Mouse (Mus musculus) embryonic facial prominence, embryonic 15.5 days (tissue): ENCODE results near the gene Rbms1. TPM values are rescaled to one million over a fixed set of nuclear protein-coding genes. Genes with fewer than 3 reads are reported as not detected.
A peak's percentile ranks its signal among the peaks of the same experiment; 100 is the strongest.

ENCODE experiments used
- ATAC-seq: fragments of 200-750 bp; cut with Nextera tagmentation; 2 replicates; pipeline ENCODE4 v1.8.0; 2017; ENCODE audit warnings: low read depth, moderate TSS enrichment; ENCODE audit not compliant: insufficient number of reproducible peaks, low FRiP score, low TSS enrichment
- H3K27ac ChIP-seq: fragments of 300-500 bp; sonication (generic); replicated peaks from 2 replicates; pipeline ENCODE4 v1.5.1; 2015; ENCODE audit warnings: mild to moderate bottlenecking, inconsistent platforms
- H3K27me3 ChIP-seq: fragments of 300-500 bp; sonication (generic); 2 replicates; pipeline ENCODE4 v1.6.1; 2015; ENCODE audit warnings: inconsistent platforms
- H3K36me3 ChIP-seq: fragments of 300-500 bp; sonication (generic); 2 replicates; pipeline ENCODE4 v1.6.1; 2015; ENCODE audit warnings: mild to moderate bottlenecking, inconsistent platforms
- H3K4me1 ChIP-seq: fragments of 300-500 bp; sonication (generic); 2 replicates; pipeline ENCODE4 v1.6.1; 2015; ENCODE audit warnings: inconsistent platforms
- H3K4me2 ChIP-seq: fragments of 300-500 bp; sonication (generic); replicated peaks from 2 replicates; pipeline ENCODE4 v1.6.1; 2015; ENCODE audit warnings: mild to moderate bottlenecking, inconsistent platforms
- H3K4me3 ChIP-seq: fragments of 300-500 bp; sonication (generic); replicated peaks from 2 replicates; pipeline ENCODE4 v1.5.1; 2015; ENCODE audit warnings: mild to moderate bottlenecking, inconsistent platforms
- H3K9ac ChIP-seq: fragments of 300-500 bp; sonication (generic); 2 replicates; pipeline ENCODE4 v1.6.1; 2015; ENCODE audit warnings: inconsistent platforms
- H3K9me3 ChIP-seq: fragments of 300-500 bp; sonication (generic); replicated peaks from 2 replicates; pipeline ENCODE4 v1.6.1; 2016; ENCODE audit warnings: inconsistent platforms
- WGBS: fragments of 180-500 bp; shearing (Covaris S2); methylation state at CpG from one replicate; pipeline ENCODE4 v1.1.7; 2015; 5-methylcytosine and 5-hydroxymethylcytosine counted together
- polyA plus RNA-seq: library from polyadenylated mRNA; unstranded; fragments of >200 nt; fragmentation: Nextera tagmentation; extraction: Ambion mirVana; gene quantifications from 2 replicates; pipeline ENCODE4 v1.2.1, GENCODE M21; 2015

Gene Rbms1
- polyA plus RNA-seq, 1 experiment from 2014 or later, result 144 TPM

DNA sequence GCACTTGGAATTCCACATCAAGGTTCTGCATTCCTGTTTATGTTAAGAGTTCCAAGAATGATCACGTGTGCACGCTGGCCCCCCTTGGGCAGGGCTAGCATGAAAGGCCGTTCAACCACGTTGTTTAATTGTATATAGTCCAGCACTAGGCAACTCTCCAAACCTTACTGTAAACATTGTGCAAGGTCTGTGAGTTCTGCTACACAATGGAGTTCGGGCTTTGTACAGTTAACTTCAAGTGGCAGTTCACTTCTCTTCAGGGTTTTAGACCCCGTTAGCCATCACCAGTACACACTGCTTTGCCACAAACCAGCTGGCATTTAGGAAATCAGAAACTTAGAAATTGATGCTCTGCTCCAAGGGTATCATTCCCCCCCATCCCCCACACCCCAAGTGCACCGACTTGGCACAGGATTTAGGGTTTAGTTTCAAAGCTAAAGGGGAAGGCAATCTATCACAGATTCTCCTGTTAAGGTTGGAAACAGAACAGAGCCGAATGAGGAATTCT is 22.5 kb downstream of the Rbms1 start:
- peaks cover 22% of the 10 kb centered on the region for H3K4me1 ChIP-seq
- H3K9me3 ChIP-seq, result no peaks in the 10 kb centered on the region
- peak overlapping the region; percentile 43 for H3K4me2 ChIP-seq
- H3K4me3 ChIP-seq, result peak overlapping the region; percentile 14
- H3K27ac ChIP-seq, result peak overlapping the region; percentile 77
- no peak overlapping the region for H3K9ac ChIP-seq
- H3K36me3 ChIP-seq, result no peaks in the 10 kb centered on the region
- 11% methylated on average over 8 of the region's 8 CpGs for WGBS
- no peaks in the 10 kb centered on the region for H3K27me3 ChIP-seq
- peak; percentile 87 for ATAC-seq

DNA sequence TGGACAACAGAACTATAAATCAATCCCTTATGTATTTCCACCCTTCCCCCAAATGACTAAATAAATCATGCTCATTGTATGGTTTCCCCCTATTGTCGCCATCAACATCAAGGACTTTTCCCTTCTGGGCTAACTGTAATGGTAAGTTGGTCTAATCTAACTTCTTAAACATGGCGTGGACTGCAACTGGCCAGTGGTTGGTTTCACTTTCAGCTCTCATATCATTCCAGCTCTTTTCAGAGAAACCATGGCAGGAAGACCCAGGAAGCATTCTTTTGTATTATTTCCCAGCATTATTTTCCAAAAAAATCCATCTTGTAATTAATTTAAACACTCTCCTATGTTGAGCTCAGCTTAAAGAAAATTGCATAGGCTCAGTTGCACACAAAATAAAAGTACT is 23.0 kb downstream of the Rbms1 start:
- Histone ChIP-seq H3K27me3 (no peaks in the 10 kb centered on the region), H3K27ac (peak overlapping the region; percentile 77), H3K9ac (no peak overlapping the region), H3K4me2 (peak overlapping the region; percentile 43), H3K36me3 (no peaks in the 10 kb centered on the region), H3K4me1 (peaks cover 22% of the 10 kb centered on the region), H3K4me3 (peak overlapping the region; percentile 14), H3K9me3 (no peaks in the 10 kb centered on the region)
- no peak for ATAC-seq
- WGBS, result 51% methylated on average over 2 of the region's 2 CpGs

DNA sequence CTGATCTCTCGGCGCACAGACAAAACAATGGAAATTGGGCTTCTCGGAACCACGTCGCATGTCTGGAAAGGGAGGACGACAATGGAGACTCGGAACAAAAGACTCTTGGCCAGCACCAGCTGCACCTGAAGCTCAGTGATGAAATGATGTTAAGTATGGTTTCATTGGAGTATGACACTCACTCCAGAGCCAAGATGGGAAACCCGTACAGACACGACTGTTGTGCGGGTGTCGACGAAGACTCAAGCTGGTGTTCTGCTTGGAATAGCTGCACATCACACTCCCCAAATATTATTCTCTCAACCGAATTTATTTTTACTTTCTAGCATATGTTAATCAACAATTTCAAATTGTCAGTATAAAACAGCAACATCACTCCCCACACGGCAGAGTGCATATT is 26.1 kb downstream of the Rbms1 start:
- H3K4me3 ChIP-seq, result no peak overlapping the region
- 83% methylated on average over 14 of the region's 14 CpGs for WGBS
- no peaks in the 10 kb centered on the region for H3K36me3 ChIP-seq
- no peaks in the 10 kb centered on the region for H3K27me3 ChIP-seq
- no peak overlapping the region for H3K4me2 ChIP-seq
- no peak overlapping the region for H3K27ac ChIP-seq
- H3K9me3 ChIP-seq, result no peaks in the 10 kb centered on the region
- no peak overlapping the region for H3K9ac ChIP-seq
- H3K4me1 ChIP-seq, result peaks cover 21% of the 10 kb centered on the region
- ATAC-seq, result no peak

DNA sequence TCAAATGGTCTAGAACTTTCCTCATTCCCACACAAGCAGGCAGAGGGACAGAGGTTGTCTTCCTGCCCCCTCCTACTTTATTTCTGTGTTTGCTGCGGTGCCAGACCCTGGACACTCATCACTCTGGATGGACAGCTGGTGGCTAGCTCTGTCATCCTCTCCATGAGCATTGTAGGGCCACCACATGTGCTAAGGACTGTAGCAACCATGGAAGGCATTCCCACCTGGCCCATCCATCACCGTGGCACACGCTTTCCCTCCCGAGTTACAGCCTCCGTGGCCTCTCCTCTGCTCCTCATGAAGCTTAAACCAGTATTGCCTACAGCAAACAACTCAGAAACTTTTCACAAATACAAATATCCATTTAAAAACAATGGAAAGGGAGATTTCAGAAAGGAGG is 34.0 kb downstream of the Rbms1 start:
- Histone ChIP-seq H3K4me1 (peaks cover 5% of the 10 kb centered on the region), H3K36me3 (no peaks in the 10 kb centered on the region), H3K9ac (no peak overlapping the region), H3K9me3 (no peaks in the 10 kb centered on the region), H3K27ac (no peak overlapping the region), H3K27me3 (no peaks in the 10 kb centered on the region), H3K4me2 (no peak overlapping the region), H3K4me3 (no peak overlapping the region)
- whole genome bisulfite sequencing, result 92% methylated on average over 5 of the region's 5 CpGs
- no peak for ATAC-seq

DNA sequence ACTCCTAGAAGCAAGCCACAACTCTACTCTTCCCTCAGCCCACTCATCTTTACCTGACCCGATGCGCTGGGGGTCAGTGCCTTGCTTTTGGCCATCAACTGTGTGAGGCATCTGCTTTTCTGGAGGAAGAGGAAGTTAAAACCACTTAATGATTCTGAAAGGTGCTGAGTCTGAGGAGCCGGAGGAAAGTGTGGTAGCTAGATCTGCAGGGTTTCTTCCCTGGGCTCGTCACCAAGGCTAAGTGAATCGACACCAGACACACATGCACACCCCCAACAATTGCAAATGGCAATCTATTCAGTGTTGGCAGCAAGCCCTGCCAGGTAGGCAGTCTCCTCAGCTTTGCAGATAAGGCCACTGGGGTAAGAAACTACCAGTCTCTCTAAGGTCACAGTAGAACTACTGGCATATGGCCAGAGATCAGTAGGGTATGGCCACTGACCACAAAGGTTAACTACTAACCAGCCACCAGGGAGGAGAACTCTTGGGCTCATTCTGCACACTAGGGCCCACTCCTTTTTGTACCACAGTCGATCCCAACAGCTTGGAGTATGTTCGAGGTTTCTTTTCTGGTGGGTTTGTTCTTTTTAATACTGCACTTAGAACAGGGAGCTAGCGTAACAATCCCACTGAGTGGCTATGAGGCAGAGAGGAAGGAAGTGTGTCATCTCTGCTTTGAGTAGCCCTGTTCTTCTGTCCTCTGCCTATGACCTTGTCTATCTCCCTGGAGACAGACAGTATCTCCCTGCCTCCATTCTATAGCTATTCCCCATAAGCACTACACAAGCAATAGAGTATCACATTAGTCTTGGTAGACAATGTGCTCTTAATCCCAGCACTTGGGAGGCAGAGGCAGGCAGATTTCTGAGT is 34.9 kb downstream of the Rbms1 start:
- Histone ChIP-seq H3K36me3 (no peaks in the 10 kb centered on the region), H3K27ac (no peak overlapping the region), H3K4me3 (no peak overlapping the region), H3K27me3 (no peaks in the 10 kb centered on the region), H3K4me1 (peaks cover 13% of the 10 kb centered on the region), H3K9me3 (no peaks in the 10 kb centered on the region), H3K9ac (no peak overlapping the region), H3K4me2 (no peak overlapping the region)
- no peak for ATAC-seq
- 87% methylated on average over 8 of the region's 8 CpGs for WGBS

DNA sequence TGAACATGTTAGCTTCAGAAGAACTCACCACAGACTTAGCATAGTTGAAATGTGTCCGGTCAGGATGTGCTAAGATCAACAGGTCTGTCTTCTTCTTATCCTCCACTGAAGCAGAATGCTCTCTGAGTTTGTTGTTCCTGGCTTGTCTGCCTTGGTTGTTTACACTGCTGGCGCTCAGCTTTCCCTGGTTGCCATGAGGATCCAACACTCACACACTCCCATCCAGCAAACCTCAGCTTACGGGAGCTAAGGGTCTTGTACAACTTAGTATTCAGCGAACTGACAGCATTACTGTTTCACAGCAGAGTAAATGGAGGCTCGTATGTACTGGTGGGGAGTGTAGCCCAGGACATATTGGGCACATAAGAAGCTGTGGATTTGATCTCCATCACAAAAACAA is 37.9 kb downstream of the Rbms1 start:
- ATAC-seq, result no peak
- no peaks in the 10 kb centered on the region for H3K36me3 ChIP-seq
- peaks cover 24% of the 10 kb centered on the region for H3K4me1 ChIP-seq
- H3K27ac ChIP-seq, result no peak overlapping the region
- no peak overlapping the region for H3K4me2 ChIP-seq
- no peaks in the 10 kb centered on the region for H3K27me3 ChIP-seq
- no peaks in the 10 kb centered on the region for H3K9me3 ChIP-seq
- H3K4me3 ChIP-seq, result no peak overlapping the region
- no peak overlapping the region for H3K9ac ChIP-seq
- 64% methylated on average over 5 of the region's 5 CpGs for WGBS

DNA sequence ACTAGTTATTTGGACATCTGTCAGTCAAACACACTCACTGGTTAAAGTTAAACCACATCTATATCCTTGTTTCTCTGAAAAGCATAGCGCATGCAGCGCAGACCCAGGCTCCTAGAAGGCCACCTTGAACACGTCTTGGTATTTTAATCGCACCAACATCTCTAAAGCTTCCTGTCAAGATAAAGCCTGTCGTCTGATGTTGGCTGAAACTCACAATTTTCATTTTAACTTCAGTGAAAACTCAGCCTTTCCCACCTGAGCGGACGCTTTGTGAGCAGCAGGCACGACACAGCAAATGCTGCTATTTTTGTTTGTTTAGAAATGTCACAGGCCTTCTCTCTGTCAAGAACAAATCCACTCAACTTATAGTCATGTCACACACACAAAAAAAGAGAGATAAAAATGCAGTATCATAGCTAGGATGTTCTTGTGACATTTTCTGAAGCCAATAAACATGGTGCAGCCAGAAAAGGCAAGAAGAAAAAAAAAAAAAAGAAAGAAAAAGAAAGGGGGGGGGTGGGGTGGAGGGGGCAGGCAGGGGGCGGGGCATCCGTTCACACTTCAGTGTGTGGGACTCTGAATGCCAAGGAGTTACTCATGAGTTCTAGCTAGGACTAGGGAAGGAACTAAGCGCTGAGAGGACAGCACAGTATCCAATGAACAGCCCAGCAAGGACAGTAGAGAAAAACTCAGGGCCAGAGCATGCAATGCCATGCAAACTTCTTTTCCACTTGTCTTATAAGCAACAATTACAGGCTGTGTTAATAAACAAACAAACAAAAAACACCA is 39.0 kb downstream of the Rbms1 start:
- Histone ChIP-seq H3K4me2 (no peak overlapping the region), H3K27me3 (no peaks in the 10 kb centered on the region), H3K4me3 (no peak overlapping the region), H3K9ac (no peak overlapping the region), H3K27ac (no peak overlapping the region), H3K4me1 (peaks cover 24% of the 10 kb centered on the region), H3K36me3 (no peaks in the 10 kb centered on the region), H3K9me3 (no peaks in the 10 kb centered on the region)
- no peak for ATAC-seq
- WGBS, result 62% methylated on average over 10 of the region's 11 CpGs

DNA sequence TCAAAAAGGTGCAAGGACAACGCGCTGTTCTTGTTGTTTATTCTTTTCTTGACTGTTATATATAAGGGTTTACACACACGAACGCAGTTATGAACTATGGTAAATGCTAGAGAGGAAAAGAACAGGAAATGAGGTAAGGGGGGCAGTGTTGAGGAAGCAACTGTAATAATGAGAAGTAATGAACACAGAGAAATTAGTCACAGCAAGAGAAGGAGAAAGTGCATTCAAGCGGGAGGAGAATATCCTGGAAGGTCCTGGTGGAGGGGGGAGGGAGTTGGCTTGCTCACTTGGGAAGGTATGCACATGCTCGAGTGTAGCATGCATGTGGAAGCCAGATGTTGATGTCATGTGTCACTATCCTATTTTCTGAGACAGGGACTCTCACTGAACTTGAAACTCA is 39.9 kb downstream of the Rbms1 start:
- no peak for ATAC-seq
- 50% methylated on average over 6 of the region's 6 CpGs for WGBS
- Histone ChIP-seq H3K9me3 (no peaks in the 10 kb centered on the region), H3K9ac (no peak overlapping the region), H3K4me1 (peaks cover 24% of the 10 kb centered on the region), H3K36me3 (no peaks in the 10 kb centered on the region), H3K4me3 (no peak overlapping the region), H3K4me2 (no peak overlapping the region), H3K27me3 (no peaks in the 10 kb centered on the region), H3K27ac (peak overlapping the region; percentile 59)

DNA sequence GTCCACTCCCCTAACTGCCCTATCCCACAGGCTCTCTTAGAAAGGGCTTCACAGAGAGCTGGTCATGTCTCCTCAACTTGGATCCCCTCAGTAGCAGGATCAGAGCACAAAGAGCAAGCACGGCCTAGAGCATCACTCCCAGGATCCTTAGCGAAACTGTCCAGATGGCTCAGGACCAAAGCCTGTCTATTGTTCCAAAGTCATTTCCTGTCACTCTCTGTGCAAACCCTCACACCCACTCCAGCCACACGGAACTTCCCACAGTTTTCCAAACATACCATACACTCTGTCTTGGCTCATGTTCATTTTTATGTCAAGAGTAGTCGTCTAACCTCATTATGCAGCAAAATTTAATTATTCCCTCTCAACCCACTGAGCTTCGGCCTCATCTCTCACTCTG is 40.6 kb downstream of the Rbms1 start:
- WGBS, result 41% methylated on average over 5 of the region's 5 CpGs
- no peak overlapping the region for H3K4me2 ChIP-seq
- ATAC-seq, result no peak
- H3K27ac ChIP-seq, result peak overlapping the region; percentile 59
- H3K36me3 ChIP-seq, result no peaks in the 10 kb centered on the region
- no peaks in the 10 kb centered on the region for H3K9me3 ChIP-seq
- no peak overlapping the region for H3K9ac ChIP-seq
- H3K27me3 ChIP-seq, result no peaks in the 10 kb centered on the region
- H3K4me3 ChIP-seq, result no peak overlapping the region
- H3K4me1 ChIP-seq, result peaks cover 24% of the 10 kb centered on the region

DNA sequence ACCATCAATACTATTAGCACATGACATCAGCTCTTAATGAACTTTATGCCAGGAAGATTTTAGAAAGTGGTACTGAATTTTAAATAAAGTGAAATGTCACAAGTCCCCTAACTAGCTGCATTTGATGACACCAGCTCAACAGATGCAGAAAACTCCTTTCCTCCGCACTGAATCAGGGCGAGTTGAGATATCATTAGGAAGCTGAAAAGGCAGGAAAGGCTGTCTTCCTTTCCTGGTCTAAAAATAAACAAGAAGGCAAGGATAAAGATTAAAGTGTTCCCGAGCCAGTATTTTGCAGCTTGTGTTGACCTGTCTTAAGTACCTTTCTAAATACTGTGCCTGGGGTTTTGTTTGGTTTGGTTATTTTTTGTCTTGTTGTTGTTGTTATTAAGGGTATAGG is 42.9 kb downstream of the Rbms1 start:
- 46% methylated on average over 3 of the region's 3 CpGs for WGBS
- peaks cover 22% of the 10 kb centered on the region for H3K4me1 ChIP-seq
- no peak overlapping the region for H3K9ac ChIP-seq

DNA sequence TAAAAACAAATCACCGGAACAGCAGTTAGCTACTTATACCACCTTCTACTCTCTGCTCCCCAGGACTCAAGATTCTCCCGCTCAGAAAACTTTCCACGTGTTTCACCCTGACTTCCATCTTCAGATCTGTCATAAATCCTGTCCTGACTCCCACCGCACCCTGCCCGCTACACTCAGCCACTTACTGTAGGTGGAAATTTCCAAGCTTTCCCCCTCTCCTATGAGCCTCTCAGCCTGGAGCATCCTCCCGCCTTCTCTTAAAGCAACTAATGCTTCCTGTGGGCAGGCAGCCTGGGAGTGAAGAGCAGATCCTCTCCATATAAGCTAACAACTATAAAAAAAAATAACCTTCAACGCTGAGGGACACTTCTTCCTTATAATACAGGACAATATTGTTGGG is 44.6 kb downstream of the Rbms1 start:
- Histone ChIP-seq H3K27ac (no peak overlapping the region), H3K27me3 (no peaks in the 10 kb centered on the region), H3K4me1 (peaks cover 14% of the 10 kb centered on the region), H3K36me3 (no peaks in the 10 kb centered on the region), H3K9me3 (no peaks in the 10 kb centered on the region), H3K4me2 (no peak overlapping the region), H3K9ac (no peak overlapping the region), H3K4me3 (no peak overlapping the region)
- ATAC-seq, result no peak
- WGBS, result 93% methylated on average over 7 of the region's 7 CpGs

More for the DNA sequence above, 42.9 kb downstream of the Rbms1 start:
- Histone ChIP-seq H3K4me3 (no peak overlapping the region), H3K9me3 (no peaks in the 10 kb centered on the region), H3K4me2 (no peak overlapping the region), H3K27ac (no peak overlapping the region), H3K36me3 (no peaks in the 10 kb centered on the region), H3K27me3 (no peaks in the 10 kb centered on the region)
- ATAC-seq, result no peak
